Mouse (Mus musculus) right cerebral cortex, adult 18-20 months (tissue): ENCODE results near the gene Nudt9.

Experiments used
- DNase-seq: peaks from one replicate; pipeline ENCODE4 v3.0.0; 2022; ENCODE audit warnings: mixed read lengths

The Nudt9 gene

DNA sequence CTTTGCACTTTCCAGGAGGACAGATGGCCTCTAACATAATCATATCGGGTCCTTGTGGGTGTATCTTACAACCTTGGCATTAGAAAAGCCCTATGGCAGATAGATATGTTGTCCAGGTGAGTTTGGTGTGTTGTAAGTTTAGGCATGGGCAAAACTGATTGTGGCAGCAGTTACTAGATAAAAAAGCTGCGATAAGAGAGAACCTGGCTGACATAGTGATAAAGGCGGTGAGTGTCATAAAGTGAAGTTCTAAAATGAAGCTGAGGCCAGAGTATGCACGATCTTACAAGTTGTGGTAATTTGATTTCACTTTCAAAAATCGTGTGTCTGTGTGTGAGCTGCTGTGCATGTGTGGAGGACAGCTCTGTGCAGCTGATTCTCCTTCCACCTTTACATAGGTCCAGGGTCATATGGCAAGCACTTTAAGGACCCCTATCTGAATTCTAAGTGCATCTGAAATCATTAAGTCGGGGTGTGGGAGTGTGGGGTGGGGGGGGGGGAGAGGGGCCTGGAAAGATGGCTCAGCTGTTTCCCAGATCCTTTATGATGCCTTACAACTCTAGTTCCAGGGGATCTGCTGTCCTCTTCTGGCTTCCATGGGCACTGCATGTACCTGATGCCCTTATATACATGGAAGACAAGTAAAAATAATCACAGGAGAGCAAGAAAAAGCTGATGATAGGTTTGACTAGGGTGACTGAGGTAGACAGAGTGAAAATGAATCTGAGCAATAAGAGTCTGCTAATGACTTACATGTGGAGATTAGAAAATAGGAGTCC lies 6.8 kb upstream of the Nudt9 start:
- DNase-seq: peak; percentile 37

DNA sequence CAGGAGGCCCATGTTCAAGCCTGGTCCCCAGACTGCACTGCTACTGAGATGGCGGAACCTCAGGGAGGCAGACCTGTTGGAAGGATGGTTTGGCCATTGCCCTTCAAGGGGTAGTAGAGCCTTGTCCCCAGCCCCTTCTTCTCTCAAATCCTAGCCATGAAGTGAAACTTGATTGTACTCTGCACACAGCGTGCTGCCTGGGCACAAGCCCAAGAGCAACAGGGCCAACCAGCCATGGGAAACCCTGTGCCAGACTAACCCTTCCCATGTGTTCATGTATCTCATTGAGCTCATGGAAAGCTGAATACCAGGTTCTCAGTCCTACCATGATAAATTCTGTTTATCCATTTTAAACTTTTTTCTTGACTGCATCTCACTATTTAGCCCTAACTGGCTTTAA lies 3.2 kb upstream of the Nudt9 start:
- DNase-seq: no peak

GRCm38 (mm10) chr5:104043704-104044103 lies 2.4 kb upstream of the Nudt9 start:
- DNase-seq: no peak

DNA sequence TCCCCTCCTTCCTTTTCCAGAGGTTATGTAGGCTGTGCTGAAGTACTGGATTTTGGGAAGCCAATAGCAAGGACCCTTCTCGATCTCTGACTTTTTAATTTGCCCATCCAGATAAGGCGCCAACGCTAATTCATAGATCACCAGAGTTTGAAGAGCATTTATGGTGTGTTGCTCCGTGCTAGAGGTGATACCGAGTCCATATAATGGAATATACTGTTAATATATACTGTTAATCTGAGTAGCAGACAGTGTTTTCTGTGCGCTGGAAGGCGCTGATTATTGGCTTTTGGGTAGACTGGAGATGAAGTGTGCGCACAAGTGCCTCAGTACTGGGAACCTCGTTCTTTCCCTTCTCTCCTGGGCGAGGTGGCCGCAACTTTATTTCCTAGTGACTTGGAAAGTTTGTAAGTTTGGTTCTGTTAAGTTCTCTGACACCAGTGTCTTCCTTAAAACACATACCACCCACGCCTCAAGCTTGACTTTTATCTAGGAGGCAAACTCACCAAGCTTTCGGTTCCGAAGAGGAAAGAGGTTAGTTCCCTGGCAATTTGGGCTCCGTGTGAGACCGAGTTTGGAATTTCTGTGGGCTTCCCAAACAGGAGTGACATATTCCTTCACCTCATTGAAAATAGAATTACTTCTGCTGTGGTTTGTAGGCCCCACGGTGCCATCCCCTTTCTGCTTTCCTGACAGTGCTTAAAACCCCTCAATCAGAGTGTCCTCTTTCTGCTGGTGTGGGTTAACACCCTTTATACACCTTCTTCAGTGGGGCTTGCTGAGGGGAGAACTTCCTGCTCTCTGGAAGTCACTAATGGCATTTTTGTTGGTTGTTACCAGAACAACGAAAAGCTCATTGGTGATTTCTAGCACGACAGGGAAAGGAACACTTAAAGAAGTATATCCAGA lies 1.3 kb downstream of the Nudt9 start:
- no peak for DNase-seq

GRCm38 (mm10) chr5:104048139-104048538 lies 2.0 kb downstream of the Nudt9 start:
- no peak for DNase-seq

DNA sequence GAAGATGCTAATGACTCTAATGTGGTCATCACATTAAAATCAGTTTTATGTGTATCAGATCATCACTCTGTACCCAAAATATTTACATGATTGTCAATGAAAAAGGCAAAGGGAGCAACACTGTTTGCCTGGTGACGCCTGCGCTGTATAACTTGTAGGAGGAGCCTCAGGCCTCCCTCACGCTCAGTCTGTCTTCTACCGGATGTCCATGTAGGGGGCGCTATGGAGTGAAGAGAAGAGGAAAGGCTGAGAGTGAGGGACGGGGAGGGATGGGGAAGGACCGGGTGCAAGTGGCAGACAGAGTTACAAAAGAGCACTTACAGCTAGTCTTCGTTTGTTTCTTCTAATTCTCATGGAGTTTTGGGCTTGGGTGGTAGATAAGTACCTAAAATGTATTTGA lies 6.8 kb downstream of the Nudt9 start:
- DNase-seq: no peak

DNA sequence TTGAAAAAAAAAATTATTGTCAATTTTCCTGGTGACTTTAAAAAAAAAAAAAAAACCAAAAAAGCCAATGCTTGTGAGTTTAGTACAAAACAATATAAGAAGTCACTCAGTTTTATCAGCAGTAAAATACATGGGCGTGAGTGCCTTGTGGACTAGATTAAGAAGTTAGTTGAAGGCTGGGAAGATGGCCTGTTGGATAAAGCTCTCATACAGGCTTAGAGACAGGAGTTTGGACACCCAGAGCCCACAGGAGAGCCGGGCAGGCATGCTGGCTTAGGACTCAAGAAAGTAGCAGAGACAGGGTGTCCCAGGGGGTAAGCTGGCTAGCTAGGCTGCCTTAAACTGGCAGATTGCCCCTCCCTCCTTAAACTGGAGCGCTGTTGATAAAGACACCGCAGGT lies 8.8 kb downstream of the Nudt9 start:
- no peak for DNase-seq

- DNase-seq: no peak
These were observed 9.7 kb downstream of the Nudt9 start for GRCm38 (mm10) chr5:104055816-104056215.

DNA sequence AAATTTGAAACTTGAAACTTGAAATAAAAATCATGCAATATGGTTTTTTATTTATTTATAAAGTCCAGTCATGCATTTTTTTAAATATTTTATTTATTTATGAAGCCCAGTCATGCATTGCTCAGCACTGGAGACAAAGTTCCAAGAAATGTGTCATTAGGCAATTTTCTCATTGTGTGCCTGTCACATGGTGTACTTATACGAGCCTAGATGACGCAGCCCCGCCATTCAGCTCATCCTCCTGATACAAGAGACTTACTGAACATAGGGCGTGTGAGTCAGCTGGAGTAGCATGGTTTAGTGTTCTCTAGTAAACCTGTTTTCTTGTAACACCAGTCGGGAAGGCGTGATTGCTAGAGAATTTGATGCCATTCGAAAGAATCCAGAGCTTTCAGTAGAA lies 10.2 kb downstream of the Nudt9 start:
- DNase-seq: no peak

- no peak for DNase-seq
These were observed 11.9 kb downstream of the Nudt9 start for GRCm38 (mm10) chr5:104058021-104058420.

DNA sequence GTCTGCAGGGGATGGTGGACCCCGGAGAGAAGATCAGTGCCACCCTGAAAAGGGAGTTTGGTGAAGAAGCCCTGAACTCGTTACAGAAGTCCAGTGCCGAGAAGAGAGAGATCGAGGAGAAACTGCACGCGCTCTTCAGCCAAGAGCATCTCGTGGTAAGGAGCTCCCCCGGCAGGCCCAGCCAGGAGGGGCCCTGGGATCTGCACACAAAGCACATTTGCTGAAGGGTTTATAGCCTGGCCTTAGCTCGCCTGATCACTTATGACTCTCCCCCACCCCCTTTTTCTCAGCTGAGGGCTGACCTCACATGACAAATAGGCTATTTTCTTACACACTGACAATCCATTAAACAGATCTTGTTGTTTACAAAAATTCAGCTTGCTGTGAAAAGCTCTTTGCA lies 13.5 kb downstream of the Nudt9 start:
- no peak for DNase-seq

- DNase-seq: no peak
These were observed 14.3 kb downstream of the Nudt9 start for GRCm38 (mm10) chr5:104060429-104060828.

GRCm38 (mm10) chr5:104061936-104062772 lies 16.0 kb downstream of the Nudt9 start:
- DNase-seq: no peak

- DNase-seq: no peak
These were observed 16.9 kb downstream of the Nudt9 start for GRCm38 (mm10) chr5:104062773-104063551.

DNA sequence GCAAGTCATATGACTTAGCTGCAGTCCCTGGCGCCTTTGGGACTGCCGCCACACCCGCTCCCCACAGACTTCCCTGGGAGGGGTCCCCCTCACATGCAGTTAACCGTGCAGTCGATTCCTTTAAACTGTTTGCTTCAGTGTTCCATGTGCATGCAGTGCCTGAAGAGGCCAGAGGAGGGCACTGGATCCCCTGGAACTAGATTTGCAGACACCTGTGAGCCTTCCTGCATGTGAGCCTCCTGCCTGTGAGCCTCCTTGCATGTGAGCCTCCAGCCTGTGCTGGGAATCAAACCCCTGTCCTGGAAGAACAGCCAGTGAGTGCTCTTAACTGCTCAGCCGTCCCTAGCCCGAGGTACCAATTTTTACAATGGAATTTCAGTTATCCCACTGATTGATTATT lies 22.6 kb downstream of the Nudt9 start:
- no peak for DNase-seq

GRCm38 (mm10) chr5:104071048-104071447 lies 24.9 kb downstream of the Nudt9 start:
- DNase-seq: no peak

- DNase-seq: no peak
These were observed 26.3 kb downstream of the Nudt9 start for GRCm38 (mm10) chr5:104072272-104072886.

GRCm38 (mm10) chr5:104073602-104074001 lies 27.5 kb downstream of the Nudt9 start:
- DNase-seq: no peak

DNA sequence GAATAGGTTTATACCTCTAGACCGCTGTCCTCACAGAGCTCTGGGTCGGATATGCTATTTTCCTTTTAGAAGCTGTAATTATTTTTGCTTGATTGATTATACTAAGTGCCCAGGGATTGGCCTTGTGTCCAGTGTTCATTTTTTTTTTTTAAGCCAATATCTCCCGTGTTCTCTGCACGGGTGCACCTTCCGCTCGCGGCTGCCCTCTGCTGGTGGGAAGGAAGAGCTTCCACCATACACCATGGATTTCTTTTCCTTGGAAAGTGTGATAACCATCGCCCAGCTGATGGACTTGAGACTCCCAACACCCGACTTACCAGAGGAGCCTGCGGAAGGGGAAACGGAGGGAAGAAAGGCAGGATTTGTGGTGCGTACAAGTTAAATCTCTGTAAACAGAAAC lies 28.3 kb downstream of the Nudt9 start:
- peak; percentile 57 for DNase-seq

- DNase-seq: no peak
These were observed 30.3 kb downstream of the Nudt9 start for GRCm38 (mm10) chr5:104076361-104076760.

DNA sequence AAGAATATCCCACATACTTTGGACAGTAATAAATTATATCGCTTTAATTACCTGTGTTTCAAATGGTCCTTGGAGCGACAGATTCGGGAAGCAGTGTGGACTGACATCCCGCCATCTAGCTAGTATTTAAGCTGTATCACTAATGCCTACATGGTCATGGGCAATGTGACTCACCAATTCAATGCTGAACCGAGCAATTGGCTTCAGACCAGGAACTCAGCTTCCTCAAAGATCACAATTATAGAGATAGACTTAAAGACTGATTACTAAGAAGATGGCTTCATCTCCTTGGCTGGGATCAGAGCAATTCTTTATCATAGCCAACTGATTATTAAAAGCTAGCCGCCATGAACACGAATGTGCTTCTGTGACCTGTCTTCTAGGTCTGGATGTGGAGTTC lies 31.4 kb downstream of the Nudt9 start, which contains the start of gene Gm17660:
Gm17660 (minus strand) TSS at position 101 of the 400 bp plus-strand sequence.
- DNase-seq: no peak

GRCm38 (mm10) chr5:104080736-104081135 lies 34.6 kb downstream of the Nudt9 start:
- no peak for DNase-seq
